Mouse (Mus musculus) heart, adult 2 months (tissue): Measurements from ENCODE around the gene Ptprm. TPM values are rescaled to one million over a fixed set of nuclear protein-coding genes. Genes with fewer than 3 reads are reported as not detected.

Experiments used
- DNase-seq, 2 experiments: peaks; one replicate each; pipeline ENCODE4 v3.0.0; 2021
- H3K27ac ChIP-seq: fragments of 200-600 bp; 2 replicates; pipeline ENCODE4 v1.8.1; 2022
- H3K27me3 ChIP-seq: fragments of 200-500 bp; 2 replicates; pipeline ENCODE4 v1.6.1; 2012; ENCODE audit warnings: mild to moderate bottlenecking, low read length, inconsistent platforms, mixed read lengths; ENCODE audit not compliant: control insufficient read depth, insufficient read depth
- H3K36me3 ChIP-seq: fragments of 200-500 bp; 2 replicates; pipeline ENCODE4 v1.6.1; 2012; ENCODE audit warnings: low read length, inconsistent platforms; ENCODE audit not compliant: control insufficient read depth, insufficient read depth
- H3K4me1 ChIP-seq: fragments of 200-500 bp; 2 replicates; pipeline ENCODE4 v1.6.1; 2011; ENCODE audit warnings: low read length; ENCODE audit not compliant: control insufficient read depth, insufficient read depth
- H3K4me3 ChIP-seq: fragments of 200-600 bp; 2 replicates; pipeline ENCODE4 v1.8.1; 2022
- H3K79me2 ChIP-seq: fragments of 200-500 bp; replicated peaks from 2 replicates; pipeline ENCODE4 v1.6.1; 2012; ENCODE audit warnings: mild to moderate bottlenecking, inconsistent platforms, low read length, moderate library complexity, mixed read lengths; ENCODE audit not compliant: control insufficient read depth, insufficient read depth
- H3K9ac ChIP-seq: fragments of 200-500 bp; 2 replicates; pipeline ENCODE4 v1.6.1; 2012; ENCODE audit warnings: low read depth, mild to moderate bottlenecking, control low read depth, inconsistent platforms, low read length, mixed read lengths
- CTCF ChIP-seq: fragments of 200-600 bp; IDR thresholded peaks from 2 replicates; pipeline ENCODE4 v1.8.1; 2022; ENCODE audit warnings: antibody characterized with exemption, mild to moderate bottlenecking, moderate library complexity
- EP300 ChIP-seq: fragments of 200-500 bp; IDR thresholded peaks from 2 replicates; pipeline ENCODE4 v1.6.1; 2011; ENCODE audit warnings: low read depth, low read length, control low read depth; ENCODE audit not compliant: insufficient read depth
- POLR2A ChIP-seq: fragments of 200-500 bp; IDR thresholded peaks from 2 replicates; pipeline ENCODE4 v1.6.1; 2011; ENCODE audit warnings: mild to moderate bottlenecking, low read depth, low read length, control low read depth; ENCODE audit not compliant: insufficient read depth
- WGBS: fragments of 180-500 bp; shearing (Covaris S2); methylation state at CpG from one replicate; pipeline ENCODE4 v1.1.7; 2018; 5-methylcytosine and 5-hydroxymethylcytosine counted together
- intact Hi-C: fragments of 180-260 bp; cut with DNase I; formaldehyde crosslinking; loops from one replicate; pipeline ENCODE4 v1.15.1; 2025
- polyA plus RNA-seq: library from polyadenylated mRNA; depleted of rRNA; stranded (reverse); fragments of >200 nt; gene quantifications from 2 replicates; pipeline ENCODE4 v1.2.3, GENCODE M21; 2012
- total RNA-seq, 2 experiments: library from RNA; stranded (reverse); gene quantifications; 2 replicates each; pipeline ENCODE4 v1.2.3; 2021

The Ptprm gene
- total and polyA plus RNA-seq, 3 experiments, result 34.6 to 88.5 (median 78.9) TPM

GRCm38 (mm10) chr17:66781910-66782309 lies 572.3 kb downstream of the Ptprm start:
- peaks cover 12% of the 10 kb centered on the region for H3K4me1 ChIP-seq
- DNase-seq, result peak in 1 of 2 experiments; percentile 12
- intact Hi-C loops, result no loop called here
- no peak overlapping the region for H3K4me3 ChIP-seq
- no peak overlapping the region for H3K27ac ChIP-seq
- H3K36me3 ChIP-seq, result peaks cover 8% of the 10 kb centered on the region
- no peak for TF ChIP-seq EP300
- no peak for TF ChIP-seq POLR2A
- TF ChIP-seq CTCF, result no peak
- H3K27me3 ChIP-seq, result no peaks in the 10 kb centered on the region
- H3K9ac ChIP-seq, result no peak overlapping the region
- no peaks in the 10 kb centered on the region for H3K79me2 ChIP-seq
- WGBS, result 68% methylated on average over 3 of the region's 3 CpGs

- H3K9ac ChIP-seq, result no peak overlapping the region
- WGBS, result 84% methylated on average over 1 of the region's 1 CpGs
- DNase-seq, result no peak
- peaks cover 7% of the 10 kb centered on the region for H3K4me1 ChIP-seq
- H3K27me3 ChIP-seq, result no peaks in the 10 kb centered on the region
- intact Hi-C loops, result no loop called here
- TF ChIP-seq CTCF (no peak), EP300 (no peak), POLR2A (no peak)
- no peak overlapping the region for H3K27ac ChIP-seq
- no peak overlapping the region for H3K4me3 ChIP-seq
- H3K36me3 ChIP-seq, result peaks cover 8% of the 10 kb centered on the region
- no peaks in the 10 kb centered on the region for H3K79me2 ChIP-seq
These were observed 575.2 kb downstream of the Ptprm start for GRCm38 (mm10) chr17:66779026-66779425.

- 82% methylated on average over 14 of the region's 14 CpGs for WGBS
- Histone ChIP-seq H3K79me2 (no peaks in the 10 kb centered on the region), H3K27me3 (no peaks in the 10 kb centered on the region), H3K36me3 (no peaks in the 10 kb centered on the region; the same call in none of the 2 replicates), H3K9ac (no peak overlapping the region), H3K27ac (no peak overlapping the region), H3K4me3 (no peak overlapping the region), H3K4me1 (no peaks in the 10 kb centered on the region; the same call in none of the 2 replicates)
- DNase-seq, result no peak
- no peak for TF ChIP-seq POLR2A
- TF ChIP-seq CTCF, result no peak
- no peak for TF ChIP-seq EP300
- intact Hi-C loops, result no loop called here
These were observed 584.6 kb downstream of the Ptprm start for GRCm38 (mm10) chr17:66769365-66770363.

- Histone ChIP-seq H3K27me3 (no peaks in the 10 kb centered on the region), H3K4me3 (no peak overlapping the region)
- 69% methylated on average over 11 of the region's 11 CpGs for WGBS
These were observed 585.5 kb downstream of the Ptprm start for GRCm38 (mm10) chr17:66768689-66769275.

GRCm38 (mm10) chr17:66766166-66766565 lies 588.1 kb downstream of the Ptprm start:
- Histone ChIP-seq H3K27ac (no peak overlapping the region), H3K27me3 (no peaks in the 10 kb centered on the region), H3K36me3 (no peaks in the 10 kb centered on the region; the same call in 1 of the 2 replicates), H3K9ac (no peak overlapping the region), H3K4me3 (no peak overlapping the region), H3K79me2 (no peaks in the 10 kb centered on the region), H3K4me1 (no peaks in the 10 kb centered on the region; the same call in none of the 2 replicates)
- peak in 1 of 2 experiments; percentile 8 for DNase-seq
- 88% methylated on average over 6 of the region's 6 CpGs for WGBS
- TF ChIP-seq EP300 (no peak), CTCF (no peak), POLR2A (no peak)
- intact Hi-C loops, result no loop called here

More at GRCm38 (mm10) chr17:66768689-66769275, 585.5 kb downstream of the Ptprm start:
- peak in 1 of 2 experiments; percentile 8 for DNase-seq
- H3K79me2 ChIP-seq, result no peaks in the 10 kb centered on the region
- H3K27ac ChIP-seq, result no peak overlapping the region
- no peak for TF ChIP-seq CTCF
- no peak for TF ChIP-seq EP300
- TF ChIP-seq POLR2A, result no peak
- no peaks in the 10 kb centered on the region; the same call in none of the 2 replicates for H3K4me1 ChIP-seq
- intact Hi-C loops, result no loop called here
- no peaks in the 10 kb centered on the region; the same call in none of the 2 replicates for H3K36me3 ChIP-seq
- no peak overlapping the region for H3K9ac ChIP-seq
